Mouse (Mus musculus) left cerebral cortex, adult 18-20 months (tissue): ENCODE results near the gene Atp5mpl. TPM values are rescaled to one million over a fixed set of nuclear protein-coding genes. Genes with fewer than 3 reads are reported as not detected.

ENCODE experiments used
- DNase-seq, 2 experiments: peaks; one replicate each; pipeline ENCODE4 v3.0.0; 2021 to 2022; ENCODE audit warnings: low spot score in 2 of 2, mixed read lengths in 1 of 2
- long read RNA-seq, 2 experiments: library from polyadenylated mRNA; stranded (forward); transcript quantifications; one replicate each; pipeline ENCODE4 v2.0.0; 2021
- total RNA-seq, 2 experiments: library from RNA; stranded (reverse); gene quantifications; 2 replicates each; pipeline ENCODE4 v1.2.3; 2021

Atp5mpl gene
- total RNA-seq: 100 to 1,000 TPM; 353 to 384 TPM
- long read RNA-seq, experiment 1, transcript Atp5mpl-201 (4 exons, 366 nt): major isoform, 76 of 79 reads
- long read RNA-seq, experiment 1, partial matches to known transcripts: 1 of 79 reads
- long read RNA-seq, experiment 1, other reads (novel, unspliced or antisense): 2 of 79 reads
- long read RNA-seq, experiment 2, transcript Atp5mpl-201 (4 exons, 366 nt): major isoform, 85 of 93 reads
- long read RNA-seq, experiment 2, partial matches to known transcripts: 6 of 93 reads
- long read RNA-seq, experiment 2, other reads (novel, unspliced or antisense): 1 of 93 reads

DNA sequence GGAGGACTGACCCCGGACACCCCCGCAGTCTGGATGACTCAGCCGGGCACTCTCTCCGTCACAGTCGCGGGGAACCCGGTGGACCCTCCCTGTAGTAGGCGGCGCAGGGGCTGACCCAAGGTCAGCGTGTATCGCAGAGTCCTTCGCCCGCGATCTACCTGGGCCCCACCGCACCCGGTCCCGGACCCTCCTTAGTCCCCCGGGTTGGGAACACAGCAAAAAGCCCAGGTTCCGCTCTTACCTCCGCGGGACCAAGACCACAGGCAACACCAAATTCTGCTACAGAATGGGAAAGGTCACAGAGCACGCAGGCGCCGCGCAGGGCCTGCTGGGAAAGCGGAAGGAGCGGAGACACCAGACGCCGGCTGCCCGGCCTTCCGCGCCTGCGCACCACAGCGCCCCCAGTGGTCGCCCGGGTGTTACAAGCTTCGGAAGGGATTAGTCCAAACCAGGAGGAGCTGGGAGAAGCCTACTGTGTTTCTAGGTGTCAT is at the start of gene Atp5mpl:
TSS of gene Atp5mpl (minus strand) at position 295 of the 491 bp plus-strand sequence.
- DNase-seq: peak; percentile 99 to 100

DNA sequence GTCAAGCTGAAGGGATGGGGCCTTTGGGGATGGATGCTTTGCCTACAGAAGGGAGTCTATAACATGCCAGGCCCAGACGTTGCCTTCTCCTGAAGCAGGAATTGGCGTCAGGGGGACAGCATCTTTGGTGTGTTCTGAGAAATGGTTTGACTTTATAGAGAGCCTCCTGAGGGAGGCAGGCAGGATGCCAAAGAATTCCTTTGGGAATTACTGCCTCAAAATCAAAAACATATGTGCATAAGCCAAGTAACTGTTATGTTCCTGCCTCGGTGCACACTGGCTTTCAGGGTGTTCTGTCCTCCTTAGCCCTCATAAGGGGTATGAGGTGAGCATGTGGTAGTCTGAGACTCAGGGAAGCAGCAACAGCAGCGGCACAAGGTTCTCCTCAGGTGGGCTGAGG is 49.6 kb upstream of the Atp5mpl start:
- no peak for DNase-seq

DNA sequence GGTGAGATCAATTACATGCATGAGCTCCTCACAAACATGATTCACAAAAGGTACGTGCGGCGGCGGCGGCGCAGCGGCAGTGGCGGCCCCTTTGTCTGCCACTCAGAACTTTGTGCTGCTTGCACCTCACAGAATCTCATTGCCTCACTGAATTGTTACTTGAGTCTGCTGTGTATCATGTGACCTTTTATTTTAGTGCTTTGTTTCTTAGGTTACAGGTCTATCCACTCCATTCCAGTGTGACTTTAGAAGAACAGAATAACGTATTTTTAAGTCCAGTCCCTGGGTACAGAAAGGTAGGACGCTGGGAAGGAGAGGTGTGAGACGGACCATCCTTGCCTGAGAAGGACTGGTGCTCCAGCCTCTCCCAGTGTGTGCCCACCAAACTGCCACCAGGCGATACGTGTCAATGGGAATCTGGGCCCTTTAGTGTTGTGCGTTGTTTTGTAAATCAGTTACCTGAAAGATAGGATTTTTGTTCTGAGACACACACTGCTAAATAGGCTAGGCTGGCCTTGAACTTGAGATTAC is 46.6 kb upstream of the Atp5mpl start:
- DNase-seq: no peak

DNA sequence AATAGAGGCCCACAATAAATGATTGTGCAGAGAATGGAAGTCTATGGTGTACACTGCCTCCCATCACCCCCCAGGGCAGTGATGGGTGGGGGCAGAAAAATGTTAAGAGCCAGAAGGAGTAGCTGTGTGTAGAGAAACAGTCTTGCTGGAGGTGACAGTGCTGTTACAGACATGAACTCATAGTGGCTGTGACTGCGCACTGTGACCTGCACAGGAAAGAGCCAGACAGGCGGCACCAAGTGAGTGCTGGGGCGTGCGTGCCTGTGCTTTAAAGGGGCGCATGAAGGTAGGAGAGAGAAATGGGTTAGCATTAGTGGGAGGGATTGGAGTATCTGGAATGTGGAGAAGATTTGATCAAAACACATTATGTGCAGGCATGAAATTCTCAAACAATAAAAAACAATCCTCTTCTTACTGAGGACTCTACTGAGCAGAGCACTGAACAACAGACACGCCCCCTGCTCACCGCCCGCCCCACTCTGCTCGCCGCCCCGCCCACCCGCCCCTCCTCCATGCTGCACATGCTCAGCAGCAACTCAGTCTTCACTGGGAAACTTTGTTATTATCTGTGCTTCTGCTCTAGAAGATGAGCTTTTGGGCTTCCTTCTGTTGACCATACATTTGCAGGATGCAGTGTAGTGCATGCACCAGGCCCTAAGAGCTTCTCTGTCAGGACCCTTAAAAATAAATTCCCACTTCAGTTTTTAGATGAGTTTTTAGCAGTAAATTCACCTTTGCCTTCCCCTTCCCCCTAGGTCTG is 45.9 kb upstream of the Atp5mpl start:
- no peak for DNase-seq

DNA sequence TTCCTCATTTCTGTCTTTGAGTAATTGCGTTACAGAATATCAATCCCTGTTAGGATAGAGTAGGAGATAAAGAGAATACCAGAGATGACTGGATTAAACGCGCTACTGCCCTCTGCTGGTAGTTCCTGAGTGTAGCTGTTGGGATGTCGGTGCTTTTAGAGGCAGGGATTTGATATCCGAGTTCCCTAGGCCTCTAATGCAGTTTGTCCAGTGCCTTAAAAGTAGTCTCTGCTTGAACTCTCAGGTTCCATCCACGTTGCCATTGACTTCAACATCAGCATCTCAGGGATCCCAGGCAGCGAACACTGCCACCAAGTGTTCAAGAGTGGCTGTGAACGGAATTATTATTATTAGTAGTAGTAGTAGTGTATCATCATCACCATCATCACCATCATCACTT is 34.4 kb upstream of the Atp5mpl start:
- peak; percentile 75 to 83 for DNase-seq

DNA sequence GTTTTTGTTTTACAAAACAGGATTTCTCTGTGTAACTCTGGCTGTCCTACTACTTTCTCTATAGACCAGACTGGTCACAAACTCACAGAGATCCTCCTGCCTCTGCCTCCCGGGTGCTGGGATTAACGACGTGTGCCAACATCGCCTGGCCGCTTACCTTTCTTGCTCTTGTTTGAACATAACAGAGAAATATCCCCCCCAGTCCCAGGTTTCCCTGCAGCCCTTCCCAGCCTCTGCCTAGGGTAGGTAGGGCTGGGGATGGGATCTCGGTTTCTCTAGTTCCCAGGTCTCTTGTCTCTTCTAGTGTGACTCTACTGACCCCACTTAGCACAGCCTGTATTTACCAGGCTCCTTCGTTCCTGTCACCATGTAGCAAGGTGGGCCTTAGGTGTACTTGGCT is 33.0 kb upstream of the Atp5mpl start:
- DNase-seq: no peak

DNA sequence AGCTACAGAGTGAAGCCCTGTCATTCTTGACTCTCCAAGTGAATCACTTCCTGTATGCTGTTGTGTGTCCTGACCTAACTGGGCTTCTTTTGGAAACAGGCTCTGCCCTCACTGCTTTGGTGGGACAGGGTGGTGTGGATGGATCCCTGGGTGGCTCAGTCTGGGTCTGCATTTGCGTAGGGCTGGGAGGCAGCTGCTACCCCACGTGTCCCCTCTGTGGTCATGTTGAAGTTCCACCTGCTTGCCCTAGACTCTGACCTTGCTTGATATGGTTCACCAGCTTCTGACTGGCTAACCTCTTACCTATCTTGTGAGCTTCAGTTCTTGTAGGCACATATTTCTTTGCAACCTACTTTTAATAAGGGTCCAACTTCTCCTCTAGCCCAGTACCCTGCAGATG is 28.4 kb upstream of the Atp5mpl start:
- no peak for DNase-seq

DNA sequence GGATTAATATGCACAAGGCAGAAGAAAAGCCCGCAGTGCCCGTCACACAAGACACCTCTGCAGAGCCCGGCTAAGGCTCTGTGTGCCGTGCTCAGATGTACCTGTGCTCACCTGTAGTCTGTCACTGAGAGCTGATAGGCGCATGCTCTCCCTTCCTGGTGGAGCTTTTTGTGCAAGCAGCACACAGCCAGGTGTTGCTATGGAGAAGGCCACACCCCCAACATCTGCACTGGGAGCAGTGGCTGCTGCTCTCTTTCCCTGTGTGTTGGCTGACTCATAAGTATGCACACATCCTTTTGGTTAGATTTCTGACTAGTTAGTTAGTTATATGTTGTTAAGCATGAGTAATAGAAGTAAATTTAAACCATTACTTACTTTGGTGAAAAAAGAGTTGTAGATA is 25.8 kb upstream of the Atp5mpl start:
- DNase-seq: no peak

DNA sequence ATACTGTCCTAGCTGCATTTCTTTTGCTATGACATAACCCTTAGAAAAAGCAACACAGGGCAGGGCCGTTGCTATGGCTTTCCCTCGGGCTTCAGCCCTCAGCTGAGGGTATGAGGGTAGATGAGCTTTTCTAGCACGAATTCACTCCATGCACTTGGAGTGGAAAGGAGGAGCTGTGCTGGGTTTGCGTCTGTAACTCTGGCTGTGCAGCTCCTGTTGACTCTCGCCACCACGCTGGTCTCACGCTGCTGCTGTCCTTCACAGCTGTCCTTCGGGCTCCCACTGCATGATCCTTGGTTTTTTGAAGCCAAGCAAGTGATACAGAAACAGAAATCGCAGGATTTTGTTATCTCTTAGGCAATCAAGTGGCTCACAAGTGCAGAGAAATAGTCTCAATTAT is 20.0 kb upstream of the Atp5mpl start:
- DNase-seq: no peak

DNA sequence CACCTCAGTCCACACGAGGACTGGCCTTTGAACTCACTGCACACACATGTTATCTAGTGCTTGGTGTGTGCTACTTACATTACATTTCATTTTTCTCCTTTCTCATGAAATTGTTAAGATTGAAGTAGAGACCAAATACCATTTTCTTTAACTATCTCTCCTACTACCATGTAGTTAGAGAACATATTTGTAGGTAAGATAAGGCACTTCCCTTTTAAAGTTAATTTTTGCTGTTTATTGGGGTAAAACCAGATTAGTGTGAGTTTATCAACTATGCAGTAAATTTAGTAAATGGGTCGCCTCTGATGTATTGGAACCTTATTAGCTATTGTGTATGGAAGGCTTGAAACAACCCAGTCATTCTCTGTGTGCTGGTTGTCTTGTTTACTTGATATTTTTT is 16.4 kb upstream of the Atp5mpl start:
- no peak for DNase-seq

DNA sequence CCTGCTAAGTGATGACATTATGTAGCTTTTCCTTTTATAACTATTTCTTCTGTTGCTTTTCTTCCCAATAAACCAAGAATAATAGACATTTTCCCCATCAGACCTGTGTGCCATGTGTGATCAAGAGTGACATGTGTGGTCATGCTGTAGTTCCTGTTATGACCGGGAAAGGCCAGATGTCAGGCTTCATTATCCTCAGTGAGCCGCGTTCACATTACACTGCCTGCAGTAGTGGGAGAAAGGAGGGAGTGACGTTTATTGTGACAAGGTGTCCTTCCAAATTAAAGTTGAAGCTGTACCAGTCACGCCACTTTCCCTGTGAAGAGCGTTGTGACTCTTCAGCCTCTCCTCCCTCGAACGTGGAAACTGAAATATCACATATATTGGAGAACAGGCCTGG is 15.1 kb upstream of the Atp5mpl start:
- no peak for DNase-seq

DNA sequence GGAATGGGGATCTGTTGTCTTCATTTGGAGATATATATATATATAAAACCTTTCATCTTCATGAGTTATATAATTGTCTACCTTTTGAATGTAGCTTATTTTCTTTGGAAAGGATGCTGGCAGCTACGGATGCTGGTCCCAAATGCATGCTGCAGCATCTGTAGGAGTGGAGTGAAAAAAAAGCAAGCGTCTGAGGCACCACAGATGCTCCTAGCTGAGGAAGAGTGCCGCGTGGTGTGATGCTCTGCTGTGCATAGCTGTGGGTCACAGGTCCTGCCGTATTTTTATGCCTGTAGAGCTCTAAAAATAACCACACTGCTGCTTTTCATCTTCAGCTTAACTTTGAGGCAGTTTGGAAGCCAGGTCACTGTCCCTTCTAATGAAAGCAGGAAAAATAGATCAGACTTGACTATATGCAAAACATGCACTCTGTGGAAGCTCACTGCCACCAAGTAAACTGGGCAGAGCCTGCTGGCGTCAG is 14.2 kb upstream of the Atp5mpl start, which contains the start of gene Rd3l:
TSS of gene Rd3l (minus strand) at position 431 of the 481 bp plus-strand sequence.
- no peak for DNase-seq

DNA sequence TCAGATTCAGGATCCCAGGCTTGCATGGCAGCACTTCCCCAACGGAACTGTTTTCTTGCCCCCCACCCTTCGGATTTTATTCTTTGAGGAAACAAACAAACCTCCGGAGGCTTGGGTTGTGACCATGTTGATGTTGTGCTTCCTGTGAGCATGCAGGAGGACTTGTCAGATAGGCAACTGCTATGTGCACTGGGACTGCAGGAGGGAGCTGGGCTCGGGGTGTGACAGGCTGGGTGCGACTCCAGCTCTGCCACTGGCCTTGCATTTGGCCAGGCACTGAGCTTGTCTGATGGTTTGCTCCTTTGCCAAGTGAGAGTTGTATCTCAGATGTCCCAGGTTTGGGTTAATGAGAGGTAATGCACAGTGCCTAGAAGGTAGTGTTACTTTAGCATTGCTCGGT is 11.5 kb upstream of the Atp5mpl start:
- no peak for DNase-seq

DNA sequence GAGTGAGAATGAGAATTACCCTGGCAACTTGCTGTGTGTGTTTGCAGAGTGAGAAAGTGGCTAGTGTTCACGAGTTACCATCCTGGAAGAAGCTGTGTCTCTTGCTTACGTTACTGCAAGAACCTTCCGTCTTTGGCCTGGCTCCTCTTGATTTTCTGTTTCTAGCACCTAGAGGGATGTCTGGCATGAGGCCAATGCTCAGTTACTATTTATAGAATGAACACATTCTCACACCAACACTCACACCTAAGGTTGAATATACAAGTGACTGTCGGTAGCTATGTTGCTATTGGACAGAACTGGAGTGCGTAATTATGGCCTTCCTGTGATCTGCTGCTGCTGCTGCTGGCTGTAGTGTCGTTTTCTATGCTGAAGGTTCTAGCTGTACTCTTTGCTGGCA is 10.4 kb upstream of the Atp5mpl start:
- DNase-seq: no peak

DNA sequence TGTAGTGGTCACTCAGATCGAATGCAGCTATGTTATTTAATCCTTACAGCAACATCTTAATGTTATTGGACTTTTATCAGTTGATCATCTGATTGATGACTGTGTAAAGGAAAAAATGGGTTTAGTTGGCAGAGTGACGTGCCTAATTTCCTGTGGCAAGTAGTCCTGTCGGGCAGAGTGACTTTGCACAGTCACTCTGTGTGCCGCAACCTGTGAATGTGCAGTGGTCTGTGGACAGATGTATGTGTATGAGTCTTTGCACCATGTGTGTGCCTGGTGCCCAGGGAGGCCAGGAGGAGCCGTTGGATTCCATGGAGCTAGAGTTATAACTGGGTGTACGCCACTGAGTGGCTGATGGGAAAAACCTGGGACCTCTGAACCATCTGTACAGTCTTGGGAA is 7.8 kb upstream of the Atp5mpl start:
- no peak for DNase-seq

DNA sequence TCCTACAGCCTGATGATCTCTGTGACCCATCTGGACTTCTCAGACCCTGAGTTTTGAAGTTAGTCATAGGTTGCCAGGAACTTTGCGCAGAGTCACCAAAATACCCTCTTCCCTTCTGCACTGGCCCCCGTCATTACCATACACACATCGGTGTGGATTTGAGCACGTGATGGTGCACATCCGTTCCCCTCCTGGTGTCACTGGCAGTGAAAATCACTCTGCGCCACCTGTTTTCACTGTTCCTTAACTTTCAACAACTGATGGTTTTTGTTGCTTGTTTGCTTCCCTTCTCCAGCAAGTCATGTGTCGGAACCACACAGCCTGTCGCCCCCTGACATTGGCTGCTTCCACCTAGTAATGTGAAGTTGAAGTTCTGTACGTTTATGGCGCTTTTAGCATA is 5.7 kb upstream of the Atp5mpl start:
- DNase-seq: no peak

DNA sequence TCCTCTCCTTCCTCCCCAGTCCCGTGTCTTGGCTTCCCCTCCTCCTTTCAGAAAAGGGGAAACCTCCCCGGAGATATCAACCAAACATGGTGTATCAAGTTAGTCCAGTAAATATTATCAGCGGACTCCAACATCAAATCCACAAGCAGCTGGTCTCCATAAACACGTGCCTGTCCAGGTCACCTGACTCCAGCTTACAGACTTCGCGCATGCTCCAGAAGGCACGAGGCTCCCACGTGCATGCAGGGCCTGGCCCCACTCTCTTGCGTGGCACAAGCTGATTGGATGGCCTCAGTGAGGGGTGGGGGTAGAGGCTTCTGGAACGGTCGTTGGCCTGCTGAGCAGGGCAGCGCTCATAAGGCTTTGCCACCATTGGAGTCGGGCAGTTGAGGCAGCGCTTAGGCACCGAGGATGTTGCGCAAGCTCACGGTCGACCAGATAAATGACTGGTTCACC is 4.5 kb upstream of the Atp5mpl start, which contains the start of gene Tdrd9:
TSS of gene Tdrd9 (plus strand) at position 329 of the 456 bp plus-strand sequence.
- no peak for DNase-seq

DNA sequence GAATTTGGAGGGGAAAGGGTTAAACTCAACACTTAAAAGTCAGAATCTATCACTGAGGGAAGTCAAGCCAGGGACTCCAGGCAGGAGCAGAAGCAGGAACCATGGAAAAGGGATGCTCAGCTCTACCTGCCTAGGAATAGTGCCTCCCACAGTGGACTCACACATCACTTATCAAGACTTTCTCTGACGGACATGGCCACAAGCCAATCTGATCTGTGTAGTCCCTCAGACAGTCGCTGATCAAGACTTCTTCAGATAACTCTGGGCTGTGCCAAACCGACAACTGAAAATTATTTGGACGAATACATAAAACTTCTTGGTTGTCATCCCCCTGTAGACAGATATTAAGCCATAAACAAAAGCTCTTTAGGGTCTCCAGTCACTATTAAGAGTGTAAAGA is 3.3 kb upstream of the Atp5mpl start:
- DNase-seq: no peak

DNA sequence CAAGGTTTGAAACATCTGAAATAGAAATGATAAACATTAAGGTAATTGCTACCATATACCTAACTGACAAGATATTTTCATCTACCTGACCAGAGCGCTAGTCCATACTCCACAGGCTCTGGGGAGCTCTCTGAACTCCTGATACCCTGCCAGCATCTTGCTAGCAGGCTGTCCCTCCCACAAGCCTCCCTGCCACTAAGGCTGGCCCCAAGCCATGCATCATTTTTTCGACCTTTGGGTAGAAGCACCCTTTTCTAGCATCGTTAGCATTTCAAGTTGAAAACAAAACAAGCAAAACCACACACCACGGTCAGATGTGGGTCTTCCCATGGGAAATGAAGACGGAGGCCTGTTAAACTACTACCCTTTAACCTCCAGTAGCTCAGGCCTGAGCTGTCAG is 3.4 kb downstream of the Atp5mpl start:
- DNase-seq: no peak

DNA sequence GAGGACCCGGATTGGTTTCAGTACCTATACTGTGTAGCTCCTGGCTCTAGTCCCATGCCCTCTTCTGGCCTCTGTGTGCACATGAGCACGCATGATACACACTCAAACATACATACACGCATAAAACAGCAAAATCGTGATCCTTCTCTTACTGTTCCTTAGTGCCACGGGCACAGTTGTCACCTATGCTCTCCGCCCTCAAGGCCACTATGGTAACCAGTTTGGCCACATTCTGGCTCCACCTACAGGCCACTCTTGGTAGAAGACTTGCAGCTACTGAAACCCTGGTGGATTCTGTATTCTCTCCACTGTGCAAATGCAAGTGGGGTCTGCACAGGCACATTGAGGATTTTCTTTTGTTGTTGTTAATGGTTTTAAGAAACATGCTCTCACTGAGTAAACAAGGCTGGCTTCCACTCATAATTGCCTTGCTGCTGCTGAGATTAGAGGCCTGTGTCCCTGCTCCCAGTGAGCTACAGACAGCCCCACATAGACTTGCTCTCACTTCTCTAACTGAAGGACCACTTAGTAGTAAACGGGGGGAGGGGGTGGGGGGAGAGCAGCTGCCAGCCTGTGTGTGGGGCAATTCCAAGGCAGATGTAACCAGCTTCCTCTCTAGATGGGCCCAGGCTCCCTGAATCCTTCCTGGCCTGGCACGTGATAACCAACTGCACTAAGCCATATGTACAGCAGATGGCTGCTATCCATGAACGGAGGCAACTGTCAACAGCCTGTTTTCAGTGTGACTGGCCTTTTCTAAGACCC is 8.5 kb downstream of the Atp5mpl start:
- peak; percentile 74 to 85 for DNase-seq

DNA sequence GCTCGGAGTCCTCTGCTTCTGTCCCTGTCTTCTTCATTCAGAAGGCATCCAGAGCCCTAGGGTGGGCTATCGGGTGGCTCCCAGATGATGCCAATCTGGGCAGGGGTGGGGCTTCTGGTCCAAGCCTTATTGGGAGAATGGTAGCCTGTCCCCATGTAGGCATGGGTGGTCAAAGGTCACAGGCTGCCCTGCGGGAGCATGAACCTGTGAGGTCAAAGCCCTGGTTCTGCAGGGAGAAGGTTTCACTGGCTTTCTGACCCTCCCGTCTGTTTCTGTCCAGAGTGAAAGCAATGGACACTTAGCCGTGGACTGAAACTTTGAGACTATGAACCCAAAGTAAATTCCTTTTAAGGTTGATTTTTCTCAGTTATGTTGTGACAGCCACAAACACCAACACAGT is 10.6 kb downstream of the Atp5mpl start:
- no peak for DNase-seq
